Mouse (Mus musculus): Measurements from ENCODE around the gene Cisd3.

DNA sequence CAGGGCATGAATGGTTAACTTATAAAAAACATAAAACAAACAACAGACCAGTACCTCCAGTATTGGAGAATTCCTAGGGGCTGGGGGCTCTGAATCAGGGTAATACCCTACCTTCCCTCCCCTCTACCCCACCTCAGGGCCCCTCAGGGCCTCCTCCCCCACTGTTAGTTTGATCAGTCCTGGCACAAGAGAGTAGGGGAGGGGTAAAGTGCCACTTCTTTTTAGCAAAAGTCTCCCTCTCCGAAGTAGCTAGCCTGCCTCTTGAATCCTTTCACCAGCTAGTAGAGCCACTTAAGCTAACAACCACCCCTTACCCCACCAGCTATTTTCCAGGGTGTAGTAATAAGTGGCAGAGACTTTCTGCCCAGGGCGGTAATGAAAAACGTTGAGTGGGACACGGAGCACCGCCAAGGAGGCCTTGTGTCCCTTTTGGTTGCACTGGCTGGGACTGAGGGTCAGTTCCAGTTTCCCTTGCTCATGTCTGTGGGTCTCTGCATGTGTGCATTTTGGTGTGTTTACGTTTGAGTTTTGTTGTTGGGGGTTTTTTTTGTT lies 3.0 kb upstream of the Cisd3 start:
- TF ChIP-seq POLR2A (IDR thresholded peaks at IDR 0.05; ENCODE audit: low read depth, low read length), result no peak
- TF ChIP-seq CTCF (IDR thresholded peaks at IDR 0.05; ENCODE audit: borderline replicate concordance, insufficient read depth, low read length), result no peak
